Mouse (Mus musculus): ENCODE measurements around the gene Olfr1223. TPM values are rescaled to one million over a fixed set of nuclear protein-coding genes. Genes with fewer than 3 reads are reported as not detected.

The Olfr1223 gene
- polyA plus RNA-seq, 1 experiment = not detected

DNA sequence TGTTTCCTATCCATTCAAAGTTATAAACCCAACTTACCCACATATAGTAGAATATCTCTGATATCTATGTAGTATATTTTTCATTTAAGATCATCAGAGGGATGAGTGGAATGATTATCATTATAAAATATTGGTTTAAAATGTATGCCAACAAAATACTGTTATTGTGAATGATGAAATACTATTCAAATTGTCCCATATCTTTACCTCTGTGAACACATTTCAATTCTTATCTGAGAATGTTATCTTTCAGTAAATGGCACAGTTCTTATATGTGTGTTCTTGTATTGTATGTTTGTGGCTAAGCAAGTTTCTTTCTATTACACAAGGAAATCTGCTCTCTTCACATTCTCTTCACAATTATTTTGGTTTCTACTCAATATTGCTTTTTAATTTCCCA lies 45.7 kb downstream of the Olfr1223 start:
- H3K4me1 ChIP-seq (ENCODE audit: control insufficient read depth, insufficient read depth, low read length) = no peaks in the 10 kb centered on the region
- no peak overlapping the region for H3K4me3 ChIP-seq (replicated peaks; ENCODE audit: control insufficient read depth, low read depth, low read length)
- no peak overlapping the region for H3K27ac ChIP-seq (ENCODE audit: control insufficient read depth, insufficient read depth, low read depth, low read length, poor library complexity)
- TF ChIP-seq POLR2A (IDR thresholded peaks at IDR 0.05; ENCODE audit: borderline replicate concordance, control insufficient read depth, low read depth, low read length) (no peak), CTCF (IDR thresholded peaks at IDR 0.05; ENCODE audit: control insufficient read depth, insufficient read depth, low read length) (no peak)

DNA sequence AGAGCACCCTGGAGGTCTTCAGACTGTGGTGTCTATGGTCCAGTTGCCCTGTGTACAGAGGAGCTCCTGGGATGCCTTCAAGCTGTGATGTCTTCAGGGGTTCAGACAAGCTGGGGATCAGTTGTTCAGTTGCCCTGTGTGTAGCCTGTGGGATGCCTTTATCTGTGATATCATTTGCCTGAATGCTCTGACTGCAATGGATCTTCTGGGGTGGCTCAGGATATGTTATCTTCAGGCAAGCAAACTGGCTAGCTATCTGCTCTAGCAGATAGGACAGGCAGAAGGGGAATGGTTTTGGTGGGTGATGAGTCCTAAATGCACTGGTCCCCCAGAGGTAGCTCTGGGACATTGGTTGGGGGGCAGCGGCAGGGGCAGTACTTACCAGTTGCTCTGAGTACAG lies 57.5 kb downstream of the Olfr1223 start:
- H3K4me1 ChIP-seq (ENCODE audit: control insufficient read depth, insufficient read depth, low read length) = no peaks in the 10 kb centered on the region
- no peak for TF ChIP-seq POLR2A (IDR thresholded peaks at IDR 0.05; ENCODE audit: borderline replicate concordance, control insufficient read depth, low read depth, low read length)
- no peak for TF ChIP-seq CTCF (IDR thresholded peaks at IDR 0.05; ENCODE audit: control insufficient read depth, insufficient read depth, low read length)
- H3K4me3 ChIP-seq (replicated peaks; ENCODE audit: control insufficient read depth, low read depth, low read length) = no peak overlapping the region
- WGBS = 95% methylated on average over 1 of the region's 1 CpGs
- no peak overlapping the region for H3K27ac ChIP-seq (ENCODE audit: control insufficient read depth, insufficient read depth, low read depth, low read length, poor library complexity)

Other genes starting within 250 kb of the Olfr1223 start
- gene Olfr1208, start 249.2 kb downstream of the Olfr1223 start, polyA plus RNA-seq (2011; ENCODE audit: insufficient read depth, insufficient read length, low replicate concordance, missing spikeins) = not detected in 2 replicates
- gene Olfr1209, start 236.4 kb downstream of the Olfr1223 start, polyA plus RNA-seq (2011; ENCODE audit: insufficient read depth, insufficient read length, low replicate concordance, missing spikeins) = not detected in 2 replicates
- gene Olfr1211, start 213.4 kb downstream of the Olfr1223 start, polyA plus RNA-seq (2011; ENCODE audit: insufficient read depth, insufficient read length, low replicate concordance, missing spikeins) = not detected in 2 replicates
- not detected in 2 replicates for gene Olfr1212, start 197.6 kb downstream of the Olfr1223 start, polyA plus RNA-seq (2011; ENCODE audit: insufficient read depth, insufficient read length, low replicate concordance, missing spikeins)
- not detected in 2 replicates for gene Gm13762, start 171.3 kb downstream of the Olfr1223 start, polyA plus RNA-seq (2011; ENCODE audit: insufficient read depth, insufficient read length, low replicate concordance, missing spikeins)
- not detected in 2 replicates for gene Olfr1214, start 158.9 kb downstream of the Olfr1223 start, polyA plus RNA-seq (2011; ENCODE audit: insufficient read depth, insufficient read length, low replicate concordance, missing spikeins)
- gene Olfr1215, start 144.6 kb downstream of the Olfr1223 start, polyA plus RNA-seq (2011; ENCODE audit: insufficient read depth, insufficient read length, low replicate concordance, missing spikeins) = not detected in 2 replicates
- not detected in 2 replicates for gene Olfr1216, start 133.2 kb downstream of the Olfr1223 start, polyA plus RNA-seq (2011; ENCODE audit: insufficient read depth, insufficient read length, low replicate concordance, missing spikeins)
- gene Olfr1217, start 119.5 kb downstream of the Olfr1223 start, polyA plus RNA-seq (2011; ENCODE audit: insufficient read depth, insufficient read length, low replicate concordance, missing spikeins) = not detected in 2 replicates
- gene Olfr1218, start 90.4 kb downstream of the Olfr1223 start, polyA plus RNA-seq (2011; ENCODE audit: insufficient read depth, insufficient read length, low replicate concordance, missing spikeins) = not detected in 2 replicates
- 0.27 TPM in 1 of 2 replicates, not detected in the other for gene Olfr1219, start 68.0 kb downstream of the Olfr1223 start, polyA plus RNA-seq (2011; ENCODE audit: insufficient read depth, insufficient read length, low replicate concordance, missing spikeins)
- not detected in 2 replicates for gene Olfr1220, start 44.7 kb downstream of the Olfr1223 start, polyA plus RNA-seq (2011; ENCODE audit: insufficient read depth, insufficient read length, low replicate concordance, missing spikeins)
- gene Olfr1221, start 34.3 kb downstream of the Olfr1223 start, polyA plus RNA-seq (2011; ENCODE audit: insufficient read depth, insufficient read length, low replicate concordance, missing spikeins) = not detected in 2 replicates
- gene Olfr1222, start 18.5 kb downstream of the Olfr1223 start, polyA plus RNA-seq (2011; ENCODE audit: insufficient read depth, insufficient read length, low replicate concordance, missing spikeins) = not detected in 2 replicates
- gene Olfr1224-ps1, start 12.5 kb upstream of the Olfr1223 start, polyA plus RNA-seq (2011; ENCODE audit: insufficient read depth, insufficient read length, low replicate concordance, missing spikeins) = not detected in 2 replicates
- not detected in 2 replicates for gene Olfr1225, start 23.1 kb upstream of the Olfr1223 start, polyA plus RNA-seq (2011; ENCODE audit: insufficient read depth, insufficient read length, low replicate concordance, missing spikeins)
- not detected in 2 replicates for gene Olfr1226, start 48.5 kb upstream of the Olfr1223 start, polyA plus RNA-seq (2011; ENCODE audit: insufficient read depth, insufficient read length, low replicate concordance, missing spikeins)
- gene Olfr1228, start 102.5 kb upstream of the Olfr1223 start, polyA plus RNA-seq (2011; ENCODE audit: insufficient read depth, insufficient read length, low replicate concordance, missing spikeins) = not detected in 2 replicates
- gene Olfr1229, start 136.5 kb upstream of the Olfr1223 start, polyA plus RNA-seq (2011; ENCODE audit: insufficient read depth, insufficient read length, low replicate concordance, missing spikeins) = not detected in 2 replicates
- not detected in 2 replicates for gene Olfr1230, start 145.7 kb upstream of the Olfr1223 start, polyA plus RNA-seq (2011; ENCODE audit: insufficient read depth, insufficient read length, low replicate concordance, missing spikeins)
- gene Olfr1231, start 155.5 kb upstream of the Olfr1223 start, polyA plus RNA-seq (2011; ENCODE audit: insufficient read depth, insufficient read length, low replicate concordance, missing spikeins) = 0.25 TPM in 1 of 2 replicates, not detected in the other
- not detected in 2 replicates for gene Olfr1232, start 178.1 kb upstream of the Olfr1223 start, polyA plus RNA-seq (2011; ENCODE audit: insufficient read depth, insufficient read length, low replicate concordance, missing spikeins)
- not detected in 2 replicates for gene Olfr1233, start 190.8 kb upstream of the Olfr1223 start, polyA plus RNA-seq (2011; ENCODE audit: insufficient read depth, insufficient read length, low replicate concordance, missing spikeins)
- gene Olfr1234, start 213.3 kb upstream of the Olfr1223 start, polyA plus RNA-seq (2011; ENCODE audit: insufficient read depth, insufficient read length, low replicate concordance, missing spikeins) = not detected in 2 replicates